Mouse (Mus musculus): ENCODE results near the gene Ccl5. TPM values are rescaled to one million over a fixed set of nuclear protein-coding genes. Genes with fewer than 3 reads are reported as not detected.

The Ccl5 gene
- total RNA-seq (2023): not detected in 2 replicates

GRCm38 (mm10) chr11:83530360-83530759 lies at the start of gene Ccl5:
Ccl5 (minus strand) TSS chr11:83530518.

GRCm38 (mm10) chr11:83578186-83578760 lies 48.0 kb upstream of the Ccl5 start, which contains the start of gene Ccl9:
Ccl9 (minus strand) TSS chr11:83578636.

GRCm38 (mm10) chr11:83522075-83522474 lies 8.2 kb downstream of the Ccl5 start, which contains the start of gene Heatr9:
Heatr9 (minus strand) TSS chr11:83522175.

Other genes with a start within 250 kb of the Ccl5 start
- not detected in 2 replicates for gene Slfn14, start 243.8 kb downstream of the Ccl5 start, total RNA-seq (2023)
- 85.4 and 108 TPM in 2 replicates for gene Ap2b1, start 231.5 kb downstream of the Ccl5 start, total RNA-seq (2023)
- 5.4 and 8.8 TPM in 2 replicates for gene Pex12, start 227.9 kb downstream of the Ccl5 start, total RNA-seq (2023)
- 0.25 and 0.54 TPM in 2 replicates for gene Rasl10b, start 121.4 kb downstream of the Ccl5 start, total RNA-seq (2023)
- gene Gas2l2, start 101.1 kb downstream of the Ccl5 start, total RNA-seq (2023): not detected in 2 replicates
- 45.7 and 51.4 TPM in 2 replicates for gene 1700020L24Rik, start 92.8 kb downstream of the Ccl5 start, total RNA-seq (2023)
- gene Mmp28, start 67.4 kb downstream of the Ccl5 start, total RNA-seq (2023): 1.5 and 1.7 TPM in 2 replicates
- 61.8 and 81.9 TPM in 2 replicates for gene Taf15, start 57.4 kb downstream of the Ccl5 start, total RNA-seq (2023)
- gene Heatr9, start 8.3 kb downstream of the Ccl5 start, total RNA-seq (2023): not detected in 2 replicates
- 59.9 and 130 TPM in 2 replicates for gene Ccl9, start 48.1 kb upstream of the Ccl5 start, total RNA-seq (2023)
- gene Ccl6, start 62.6 kb upstream of the Ccl5 start, total RNA-seq (2023): 672 and 1,042 TPM in 2 replicates
- not detected in 2 replicates for gene Rpl9-ps1, start 115.1 kb upstream of the Ccl5 start, total RNA-seq (2023)
- gene Ccl3, start 118.8 kb upstream of the Ccl5 start, total RNA-seq (2023): 78.2 and 98.1 TPM in 2 replicates
- gene Ccl4, start 132.1 kb upstream of the Ccl5 start, total RNA-seq (2023): 18.8 and 19.9 TPM in 2 replicates
- gene Wfdc17, start 173.5 kb upstream of the Ccl5 start, total RNA-seq (2023): 38.1 and 51.9 TPM in 2 replicates
- gene Wfdc18, start 178.5 kb upstream of the Ccl5 start, total RNA-seq (2023): not detected in 2 replicates
- gene Wfdc21, start 216.4 kb upstream of the Ccl5 start, total RNA-seq (2023): 677 and 813 TPM in 2 replicates
- 28.1 and 35.7 TPM in 2 replicates for gene Heatr6, start 223.2 kb upstream of the Ccl5 start, total RNA-seq (2023)

Data from neutrophil, adult 65 days (primary cell).